17 mouse cellular contexts compared by ENCODE assay signal in genomic region chr12:117980315-117980714, GRCm38 (mm10).
A peak's percentile ranks its signal among the peaks of the same experiment; 100 is the strongest.
DNase-seq lines count a peak whose midpoint lies in the region.
"Had no signal": no experiment of that assay in that cellular context is flagged by ENCODE, and none has a peak within 500 bp of the region (broad histone marks: within the 10 kb centered on the region; RNA-seq: fewer than 3 reads in every experiment).

No protein-coding gene starts in this region.

- peak; percentile 14 to 35 for DNase-seq in adrenal gland, adult (ENCODE audit: inconsistent age in 2 of 2, low spot score in 1 of 2)
- DNase-seq in adrenal gland, postnatal 25 days, result no peak
- DNase-seq in adrenal gland, postnatal 36 days, result peak; percentile 7 to 22
- DNase-seq in adrenal gland, adult 8-10 months, result no peak
- DNase-seq in 3T3-L1 (ENCODE audit: low read depth, low spot score) (peak; percentile 30), NIH3T3 (ENCODE audit: low read depth) (peak; percentile 24)
- DNase-seq in layer of hippocampus, postnatal 10 days (ENCODE audit: low spot score in 2 of 2), result no peak
- DNase-seq in layer of hippocampus, postnatal 14 days (ENCODE audit: low spot score in 2 of 2), result no peak
- DNase-seq: cerebellum, adult 18-20 months; cerebellum, adult 9-10 months; cerebellum, postnatal 14 days; gastrocnemius, postnatal 25 days; heart, adult 2 months; heart, postnatal 14 days; heart, postnatal 4 days; kidney, adult 18-20 months; kidney, adult 9 months had no signal

Comparison
In these comparisons a context has a peak if more than half of its experiments do, and no peak if none do; other contexts are left out.
1. DNase-seq: peak in adrenal gland, adult (2 of 2), adrenal gland, postnatal 36 days (2 of 2), 3T3-L1 (single experiment) and NIH3T3 (single experiment); none in adrenal gland, postnatal 25 days (single experiment), adrenal gland, adult 8-10 months (single experiment), layer of hippocampus, postnatal 10 days (0 of 2) and layer of hippocampus, postnatal 14 days (0 of 2).